Mouse (Mus musculus): ENCODE results near the gene Tango6.

DNA sequence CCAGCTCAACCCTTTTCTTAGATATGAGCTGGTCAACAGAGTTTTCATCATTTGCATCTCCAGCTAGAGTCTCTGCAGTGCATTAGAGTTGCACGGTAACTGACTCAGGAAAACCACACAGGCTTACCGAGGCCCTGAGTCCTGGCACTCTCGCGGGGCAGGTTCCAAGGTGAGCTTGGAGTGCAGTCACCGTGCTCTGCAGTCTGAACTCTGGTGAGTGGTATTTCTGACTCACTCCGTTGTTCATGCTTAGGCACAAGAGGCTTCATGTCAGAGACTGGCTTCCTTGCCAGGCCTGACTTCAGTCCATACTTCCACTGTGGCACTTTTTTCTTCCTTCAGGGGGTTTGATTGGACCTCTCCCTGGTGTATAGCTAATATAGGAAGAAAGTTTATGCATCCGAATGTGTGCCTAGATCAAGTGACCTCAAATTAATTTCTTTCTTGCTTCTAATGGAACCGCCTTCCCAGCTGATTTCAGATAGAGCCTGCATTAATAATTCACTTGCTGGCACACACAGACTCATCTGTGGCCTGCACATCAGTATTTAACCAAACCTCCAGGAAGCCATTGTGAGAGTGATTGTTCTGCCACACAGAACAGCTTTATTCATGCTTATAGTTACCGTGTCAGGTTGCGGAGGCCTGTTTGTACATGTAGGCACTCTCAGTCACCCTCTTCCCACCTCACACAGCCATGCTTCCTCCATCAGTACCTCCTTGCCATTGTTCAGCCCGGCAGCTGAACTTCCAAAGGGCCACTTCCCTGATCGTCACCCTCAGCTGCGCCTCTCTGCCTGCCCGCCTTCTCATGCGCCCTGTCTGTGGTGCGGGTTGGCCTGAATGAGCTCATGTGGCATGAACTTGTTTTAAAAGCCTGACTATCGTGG lies 136.0 kb downstream of the Tango6 start:
- TF ChIP-seq CTCF (IDR thresholded peaks at IDR 0.05; ENCODE audit: control insufficient read depth, insufficient read depth, insufficient read length) (no peak), USF1 (IDR thresholded peaks at IDR 0.05; ENCODE audit: low read depth) (no peak), MYOG (IDR thresholded peaks at IDR 0.05; ENCODE audit: control insufficient read depth, extremely low read depth, insufficient read length) (no peak), MYOD1 (IDR thresholded peaks at IDR 0.05; ENCODE audit: control insufficient read depth, insufficient read length, low read depth) (no peak), FOSL1 (IDR thresholded peaks at IDR 0.05; ENCODE audit: insufficient read depth, low read length, poor library complexity, severe bottlenecking) (no peak), MAX (IDR thresholded peaks at IDR 0.05) (no peak), CEBPB (IDR thresholded peaks at IDR 0.05; ENCODE audit: low read depth) (no peak)

Measured in C2C12 (cell line).